Mouse (Mus musculus) intestine, embryonic 15.5 days (tissue): ENCODE measurements at regions not wholly inside any gene's neighbourhood (a gene's known extent, or its start where the extent isn't known, plus 50 kb on each side); places are given as distances from the start of the nearest gene placed in this dataset.

Experiments
- ATAC-seq: fragments of 200-750 bp; cut with Nextera tagmentation; 2 replicates; pipeline ENCODE4 v1.8.0; 2017; ENCODE audit warnings: moderate TSS enrichment, moderate library complexity
- H3K27ac ChIP-seq: fragments of 300-500 bp; sonication (generic); 2 replicates; pipeline ENCODE4 v1.5.1; 2015; ENCODE audit warnings: mild to moderate bottlenecking, inconsistent platforms
- H3K27me3 ChIP-seq: fragments of 300-500 bp; sonication (generic); replicated peaks from 2 replicates; pipeline ENCODE4 v1.6.1; 2015; ENCODE audit warnings: inconsistent platforms
- H3K36me3 ChIP-seq: fragments of 300-500 bp; sonication (generic); 2 replicates; pipeline ENCODE4 v1.6.1; 2015; ENCODE audit warnings: inconsistent platforms
- H3K4me1 ChIP-seq: fragments of 300-500 bp; sonication (generic); replicated peaks from 2 replicates; pipeline ENCODE4 v1.6.1; 2015; ENCODE audit warnings: inconsistent platforms
- H3K4me2 ChIP-seq: fragments of 300-500 bp; sonication (generic); replicated peaks from 2 replicates; pipeline ENCODE4 v1.6.1; 2015; ENCODE audit warnings: mild to moderate bottlenecking, inconsistent platforms
- H3K4me3 ChIP-seq: fragments of 300-500 bp; sonication (generic); replicated peaks from 2 replicates; pipeline ENCODE4 v1.5.1; 2015; ENCODE audit warnings: inconsistent platforms
- H3K9ac ChIP-seq: fragments of 300-500 bp; sonication (generic); 2 replicates; pipeline ENCODE4 v1.6.1; 2015; ENCODE audit warnings: inconsistent platforms
- H3K9me3 ChIP-seq: fragments of 300-500 bp; sonication (generic); 2 replicates; pipeline ENCODE4 v1.6.1; 2016; ENCODE audit warnings: inconsistent platforms
- WGBS: fragments of 180-500 bp; shearing (Covaris S2); methylation state at CpG from one replicate; pipeline ENCODE4 v1.1.7; 2015; 5-methylcytosine and 5-hydroxymethylcytosine counted together

- H3K9ac ChIP-seq, result no peak overlapping the region
- no peak for ATAC-seq
- no peak overlapping the region for H3K4me2 ChIP-seq
- no peaks in the 10 kb centered on the region for H3K36me3 ChIP-seq
- H3K27me3 ChIP-seq, result no peaks in the 10 kb centered on the region
- 0 out of 2 replicates have a peak, but pooled peaks cover 3% of the 10 kb centered on the region for H3K4me1 ChIP-seq
- no peak overlapping the region for H3K27ac ChIP-seq
- no peaks in the 10 kb centered on the region for H3K9me3 ChIP-seq
- H3K4me3 ChIP-seq, result no peak overlapping the region
- 75% methylated on average over 6 of the region's 6 CpGs for WGBS
Measured at GRCm38 (mm10) chr17:7655966-7656365, 171.1 kb downstream of the Fndc1 start.

- Histone ChIP-seq H3K4me3 (no peak overlapping the region), H3K36me3 (no peaks in the 10 kb centered on the region), H3K9ac (no peak overlapping the region), H3K9me3 (no peaks in the 10 kb centered on the region), H3K4me1 (0 out of 2 replicates have a peak, but pooled peaks cover 3% of the 10 kb centered on the region), H3K4me2 (no peak overlapping the region), H3K27me3 (no peaks in the 10 kb centered on the region), H3K27ac (peak overlapping the region; percentile 27; the same call in 1 of the 2 replicates)
- 42% methylated on average over 7 of the region's 7 CpGs for WGBS
- peak; percentile 76 for ATAC-seq
Measured at GRCm38 (mm10) chr17:7654064-7654564, 173.0 kb downstream of the Fndc1 start.

- Histone ChIP-seq H3K4me1 (0 out of 2 replicates have a peak, but pooled peaks cover 3% of the 10 kb centered on the region), H3K9me3 (no peaks in the 10 kb centered on the region), H3K4me2 (no peak overlapping the region), H3K9ac (no peak overlapping the region), H3K27ac (no peak overlapping the region), H3K36me3 (no peaks in the 10 kb centered on the region), H3K4me3 (no peak overlapping the region), H3K27me3 (no peaks in the 10 kb centered on the region)
- no peak for ATAC-seq
- 83% methylated on average over 1 of the region's 1 CpGs for WGBS
Measured at GRCm38 (mm10) chr17:7652037-7652436, 175.1 kb downstream of the Fndc1 start.

- no peak overlapping the region for H3K4me2 ChIP-seq
- no peaks in the 10 kb centered on the region for H3K9me3 ChIP-seq
- H3K27ac ChIP-seq, result no peak overlapping the region
- H3K36me3 ChIP-seq, result no peaks in the 10 kb centered on the region
- no peaks in the 10 kb centered on the region for H3K27me3 ChIP-seq
- ATAC-seq, result no peak
- H3K4me1 ChIP-seq, result 0 out of 2 replicates have a peak, but pooled peaks cover 3% of the 10 kb centered on the region
- H3K4me3 ChIP-seq, result no peak overlapping the region
- H3K9ac ChIP-seq, result no peak overlapping the region
- 87% methylated on average over 4 of the region's 4 CpGs for WGBS
Measured at GRCm38 (mm10) chr17:7650417-7650816, 176.7 kb downstream of the Fndc1 start.

GRCm38 (mm10) chr17:7644857-7645481, 182.1 kb downstream of the Fndc1 start:
- no peak for ATAC-seq

GRCm38 (mm10) chr17:7643640-7644039, 183.5 kb downstream of the Fndc1 start:
- ATAC-seq, result no peak
- H3K4me1 ChIP-seq, result no peaks in the 10 kb centered on the region
- no peak overlapping the region for H3K4me2 ChIP-seq
- no peaks in the 10 kb centered on the region for H3K27me3 ChIP-seq
- no peak overlapping the region for H3K27ac ChIP-seq
- no peak overlapping the region for H3K9ac ChIP-seq
- H3K36me3 ChIP-seq, result no peaks in the 10 kb centered on the region
- no peaks in the 10 kb centered on the region for H3K9me3 ChIP-seq
- no peak overlapping the region for H3K4me3 ChIP-seq
- 91% methylated on average over 4 of the region's 4 CpGs for WGBS

More at GRCm38 (mm10) chr17:7644857-7645481, 182.1 kb downstream of the Fndc1 start:
- Histone ChIP-seq H3K27me3 (no peaks in the 10 kb centered on the region), H3K9me3 (no peaks in the 10 kb centered on the region), H3K4me2 (no peak overlapping the region), H3K9ac (no peak overlapping the region), H3K27ac (no peak overlapping the region), H3K4me1 (no peaks in the 10 kb centered on the region), H3K36me3 (no peaks in the 10 kb centered on the region), H3K4me3 (no peak overlapping the region)
- 64% methylated on average over 9 of the region's 9 CpGs for WGBS

GRCm38 (mm10) chr17:7642442-7642887, 184.6 kb downstream of the Fndc1 start:
- Histone ChIP-seq H3K27me3 (no peaks in the 10 kb centered on the region), H3K4me2 (no peak overlapping the region), H3K9ac (no peak overlapping the region), H3K4me3 (no peak overlapping the region), H3K27ac (no peak overlapping the region), H3K9me3 (no peaks in the 10 kb centered on the region), H3K36me3 (no peaks in the 10 kb centered on the region), H3K4me1 (no peaks in the 10 kb centered on the region)
- peak; percentile 23; the same call in 1 of the 2 replicates for ATAC-seq
- WGBS, result 35% methylated on average over 3 of the region's 3 CpGs

GRCm38 (mm10) chr17:7634291-7634664, 192.8 kb downstream of the Fndc1 start:
- ATAC-seq, result no peak
- H3K9ac ChIP-seq, result no peak overlapping the region
- H3K4me1 ChIP-seq, result 0 out of 2 replicates have a peak, but pooled peaks cover 6% of the 10 kb centered on the region
- 0 out of 2 replicates have a peak overlapping the region, but pooled peaks have one; percentile 40 for H3K27ac ChIP-seq
- H3K36me3 ChIP-seq, result no peaks in the 10 kb centered on the region
- 69% methylated on average over 5 of the region's 5 CpGs for WGBS
- H3K9me3 ChIP-seq, result no peaks in the 10 kb centered on the region
- no peaks in the 10 kb centered on the region for H3K27me3 ChIP-seq
- no peak overlapping the region for H3K4me3 ChIP-seq
- no peak overlapping the region for H3K4me2 ChIP-seq

- no peak for ATAC-seq
- Histone ChIP-seq H3K27ac (0 out of 2 replicates have a peak overlapping the region, but pooled peaks have one; percentile 40), H3K9me3 (no peaks in the 10 kb centered on the region), H3K27me3 (no peaks in the 10 kb centered on the region), H3K4me3 (no peak overlapping the region), H3K4me1 (0 out of 2 replicates have a peak, but pooled peaks cover 6% of the 10 kb centered on the region), H3K36me3 (no peaks in the 10 kb centered on the region), H3K9ac (no peak overlapping the region), H3K4me2 (no peak overlapping the region)
- WGBS, result 70% methylated on average over 9 of the region's 9 CpGs
Measured at GRCm38 (mm10) chr17:7633382-7634290, 193.5 kb downstream of the Fndc1 start.

- H3K4me2 ChIP-seq, result no peak overlapping the region
- H3K27ac ChIP-seq, result no peak overlapping the region
- no peaks in the 10 kb centered on the region for H3K36me3 ChIP-seq
- H3K9me3 ChIP-seq, result no peaks in the 10 kb centered on the region
- no peak overlapping the region for H3K9ac ChIP-seq
- H3K4me3 ChIP-seq, result no peak overlapping the region
- WGBS, result 76% methylated on average over 3 of the region's 3 CpGs
- no peak for ATAC-seq
- no peaks in the 10 kb centered on the region for H3K4me1 ChIP-seq
- H3K27me3 ChIP-seq, result no peaks in the 10 kb centered on the region
Measured at GRCm38 (mm10) chr17:7625746-7626145, 201.4 kb downstream of the Fndc1 start.

GRCm38 (mm10) chr17:7623392-7623791, 203.7 kb downstream of the Fndc1 start:
- no peaks in the 10 kb centered on the region for H3K36me3 ChIP-seq
- ATAC-seq, result no peak
- WGBS, result 85% methylated on average over 3 of the region's 3 CpGs
- H3K27ac ChIP-seq, result no peak overlapping the region
- no peak overlapping the region for H3K9ac ChIP-seq
- no peaks in the 10 kb centered on the region for H3K27me3 ChIP-seq
- H3K9me3 ChIP-seq, result no peaks in the 10 kb centered on the region
- no peak overlapping the region for H3K4me3 ChIP-seq
- H3K4me1 ChIP-seq, result no peaks in the 10 kb centered on the region
- H3K4me2 ChIP-seq, result no peak overlapping the region

GRCm38 (mm10) chr17:7621262-7621661, 205.8 kb downstream of the Fndc1 start:
- no peaks in the 10 kb centered on the region for H3K9me3 ChIP-seq
- 71% methylated on average over 2 of the region's 2 CpGs for WGBS
- H3K36me3 ChIP-seq, result no peaks in the 10 kb centered on the region
- H3K4me2 ChIP-seq, result no peak overlapping the region
- H3K4me1 ChIP-seq, result no peaks in the 10 kb centered on the region
- no peak overlapping the region for H3K9ac ChIP-seq
- H3K4me3 ChIP-seq, result no peak overlapping the region
- no peak for ATAC-seq
- no peaks in the 10 kb centered on the region for H3K27me3 ChIP-seq
- H3K27ac ChIP-seq, result no peak overlapping the region
